Mouse (Mus musculus) kidney, adult 2 months (tissue): ENCODE results near the gene Mrpl44.

Experiments used
- CTCF ChIP-seq: fragments of 200-500 bp; conservative IDR thresholded peaks from 2 replicates; pipeline ENCODE4 v1.5.1; 2011; ENCODE audit warnings: low read depth, mild to moderate bottlenecking, control low read depth, low read length, moderate library complexity, mixed read lengths; ENCODE audit not compliant: insufficient read depth, insufficient read length
- POLR2A ChIP-seq: fragments of 200-500 bp; IDR thresholded peaks from one replicate; pipeline ENCODE4 v1.6.1; 2011; ENCODE audit warnings: low read depth, low read length, control low read depth

GRCm38 (mm10) chr1:79752714-79753340 is 23.0 kb upstream of the Mrpl44 start:
- TF ChIP-seq POLR2A, result no peak
- TF ChIP-seq CTCF, result no peak
